Mouse (Mus musculus): ENCODE measurements around the gene Ppp1r36. TPM values are rescaled to one million over a fixed set of nuclear protein-coding genes. Genes with fewer than 3 reads are reported as not detected.

The Ppp1r36 gene
- polyA plus RNA-seq (2015; fragmentation: Nextera tagmentation; extraction: Ambion mirVana) = 1.8 and 2.2 TPM in 2 replicates

- peak; percentile 79 for ATAC-seq (replicated peaks; ENCODE audit: insufficient number of reproducible peaks, insufficient read depth, low FRiP score, low read depth)
- H3K4me3 ChIP-seq = peak within 1 kb of the TSS; percentile 50
- peaks cover 8% of the 10 kb centered on the region for H3K4me1 ChIP-seq (replicated peaks)
- no peaks in the 10 kb centered on the region for H3K36me3 ChIP-seq
- peak within 1 kb of the TSS; percentile 33; the same call in 1 of the 2 replicates for H3K9ac ChIP-seq
- peak within 1 kb of the TSS; percentile 82 for H3K4me2 ChIP-seq
- H3K27ac ChIP-seq = no peak within 1 kb of the TSS
- 1% methylated on average over 37 of the region's 37 CpGs for WGBS
- no peaks in the 10 kb centered on the region for H3K9me3 ChIP-seq (replicated peaks)
- H3K27me3 ChIP-seq = no peaks in the 10 kb centered on the region
These were observed at the start of gene Ppp1r36 for GRCm38 (mm10) chr12:76417433-76417854. Gene Ppp1r36 (plus strand): TSS chr12:76417538.

GRCm38 (mm10) chr12:76368201-76368789 is 49.0 kb upstream of the Ppp1r36 start:
- H3K4me1 ChIP-seq (replicated peaks) = peaks cover 47% of the 10 kb centered on the region
- H3K4me3 ChIP-seq = peak overlapping the region; percentile 94
- no peaks in the 10 kb centered on the region for H3K27me3 ChIP-seq
- peak overlapping the region; percentile 83 for H3K4me2 ChIP-seq
- no peaks in the 10 kb centered on the region for H3K9me3 ChIP-seq (replicated peaks)
- H3K27ac ChIP-seq = peak overlapping the region; percentile 100
- peak overlapping the region; percentile 97 for H3K9ac ChIP-seq
- ATAC-seq (replicated peaks; ENCODE audit: insufficient number of reproducible peaks, insufficient read depth, low FRiP score, low read depth) = no peak
- no peaks in the 10 kb centered on the region for H3K36me3 ChIP-seq
- 8% methylated on average over 9 of the region's 9 CpGs for WGBS

- no peaks in the 10 kb centered on the region for H3K27me3 ChIP-seq
- peak; percentile 36 for ATAC-seq (replicated peaks; ENCODE audit: insufficient number of reproducible peaks, insufficient read depth, low FRiP score, low read depth)
- peak overlapping the region; percentile 94 for H3K4me3 ChIP-seq
- peak overlapping the region; percentile 100 for H3K27ac ChIP-seq
- no peaks in the 10 kb centered on the region for H3K9me3 ChIP-seq (replicated peaks)
- H3K4me2 ChIP-seq = peak overlapping the region; percentile 83
- peak overlapping the region; percentile 97 for H3K9ac ChIP-seq
- H3K4me1 ChIP-seq (replicated peaks) = peaks cover 47% of the 10 kb centered on the region
- 1% methylated on average over 26 of the region's 26 CpGs for WGBS
- H3K36me3 ChIP-seq = no peaks in the 10 kb centered on the region
These were observed 48.5 kb upstream of the Ppp1r36 start for GRCm38 (mm10) chr12:76368790-76369205.

- Histone ChIP-seq H3K27ac (peak within 1 kb of the TSS; percentile 100), H3K27me3 (no peaks in the 10 kb centered on the region), H3K4me3 (peak within 1 kb of the TSS; percentile 94), H3K9me3 (replicated peaks) (no peaks in the 10 kb centered on the region), H3K4me2 (peak within 1 kb of the TSS; percentile 83), H3K9ac (peak within 1 kb of the TSS; percentile 97), H3K4me1 (replicated peaks) (peaks cover 53% of the 10 kb centered on the region), H3K36me3 (no peaks in the 10 kb centered on the region)
- WGBS = 0% methylated on average over 79 of the region's 96 CpGs
- peak; percentile 79 for ATAC-seq (replicated peaks; ENCODE audit: insufficient number of reproducible peaks, insufficient read depth, low FRiP score, low read depth)
These were observed 47.9 kb upstream of the Ppp1r36 start, which contains the start of gene Zbtb25 for GRCm38 (mm10) chr12:76369206-76369977. Gene Zbtb25 (minus strand): TSS chr12:76369602.

- no peaks in the 10 kb centered on the region for H3K27me3 ChIP-seq
- peak within 1 kb of the TSS; percentile 100 for H3K27ac ChIP-seq
- peak within 1 kb of the TSS; percentile 94 for H3K4me3 ChIP-seq
- peaks cover 61% of the 10 kb centered on the region for H3K4me1 ChIP-seq (replicated peaks)
- ATAC-seq (replicated peaks; ENCODE audit: insufficient number of reproducible peaks, insufficient read depth, low FRiP score, low read depth) = peak; percentile 49
- H3K9me3 ChIP-seq (replicated peaks) = no peaks in the 10 kb centered on the region
- H3K36me3 ChIP-seq = no peaks in the 10 kb centered on the region
- H3K4me2 ChIP-seq = peak within 1 kb of the TSS; percentile 83
- WGBS = under 1% methylated on average over 91 of the region's 99 CpGs
- peak within 1 kb of the TSS; percentile 97 for H3K9ac ChIP-seq
These were observed 47.1 kb upstream of the Ppp1r36 start, which contains the start of gene Zbtb1 for GRCm38 (mm10) chr12:76369978-76370830. Gene Zbtb1 (plus strand): TSS chr12:76370266.

GRCm38 (mm10) chr12:76370831-76371571 is 46.3 kb upstream of the Ppp1r36 start:
- no peaks in the 10 kb centered on the region for H3K9me3 ChIP-seq (replicated peaks)
- H3K9ac ChIP-seq = peak overlapping the region; percentile 97
- H3K36me3 ChIP-seq = no peaks in the 10 kb centered on the region
- ATAC-seq (replicated peaks; ENCODE audit: insufficient number of reproducible peaks, insufficient read depth, low FRiP score, low read depth) = peak; percentile 59
- H3K4me2 ChIP-seq = peak overlapping the region; percentile 83
- H3K4me1 ChIP-seq (replicated peaks) = peaks cover 63% of the 10 kb centered on the region
- H3K27ac ChIP-seq = peak overlapping the region; percentile 100
- peak overlapping the region; percentile 94 for H3K4me3 ChIP-seq
- WGBS = under 1% methylated on average over 63 of the region's 63 CpGs
- H3K27me3 ChIP-seq = no peaks in the 10 kb centered on the region

- Histone ChIP-seq H3K4me1 (replicated peaks) (peaks cover 62% of the 10 kb centered on the region), H3K4me3 (peak overlapping the region; percentile 94), H3K27ac (peak overlapping the region; percentile 100; the same call in 1 of the 2 replicates), H3K4me2 (peak overlapping the region; percentile 83), H3K36me3 (no peaks in the 10 kb centered on the region), H3K27me3 (no peaks in the 10 kb centered on the region), H3K9ac (peak overlapping the region; percentile 97), H3K9me3 (replicated peaks) (no peaks in the 10 kb centered on the region)
- ATAC-seq (replicated peaks; ENCODE audit: insufficient number of reproducible peaks, insufficient read depth, low FRiP score, low read depth) = no peak
- whole genome bisulfite sequencing = 26% methylated on average over 7 of the region's 7 CpGs
These were observed 45.3 kb upstream of the Ppp1r36 start for GRCm38 (mm10) chr12:76372046-76372445.

- H3K36me3 ChIP-seq = no peaks in the 10 kb centered on the region
- H3K4me1 ChIP-seq (replicated peaks) = peaks cover 57% of the 10 kb centered on the region
- H3K27ac ChIP-seq = no peak overlapping the region
- no peak for ATAC-seq (replicated peaks; ENCODE audit: insufficient number of reproducible peaks, insufficient read depth, low FRiP score, low read depth)
- no peaks in the 10 kb centered on the region for H3K9me3 ChIP-seq (replicated peaks)
- WGBS = 67% methylated on average over 7 of the region's 7 CpGs
- H3K27me3 ChIP-seq = no peaks in the 10 kb centered on the region
- H3K4me3 ChIP-seq = peak overlapping the region; percentile 14; the same call in 1 of the 2 replicates
- 0 out of 2 replicates have a peak overlapping the region, but pooled peaks have one; percentile 12 for H3K9ac ChIP-seq
- peak overlapping the region; percentile 83; the same call in 1 of the 2 replicates for H3K4me2 ChIP-seq
These were observed 44.2 kb upstream of the Ppp1r36 start for GRCm38 (mm10) chr12:76372881-76373818.

GRCm38 (mm10) chr12:76373991-76374390 is 43.3 kb upstream of the Ppp1r36 start:
- no peaks in the 10 kb centered on the region for H3K9me3 ChIP-seq (replicated peaks)
- no peaks in the 10 kb centered on the region for H3K36me3 ChIP-seq
- ATAC-seq (replicated peaks; ENCODE audit: insufficient number of reproducible peaks, insufficient read depth, low FRiP score, low read depth) = no peak
- H3K4me2 ChIP-seq = no peak overlapping the region
- WGBS = 62% methylated on average over 6 of the region's 6 CpGs
- H3K9ac ChIP-seq = no peak overlapping the region
- no peaks in the 10 kb centered on the region for H3K27me3 ChIP-seq
- peaks cover 57% of the 10 kb centered on the region for H3K4me1 ChIP-seq (replicated peaks)
- H3K27ac ChIP-seq = no peak overlapping the region
- no peak overlapping the region for H3K4me3 ChIP-seq
